Mouse (Mus musculus) macrophage (primary cell): ENCODE results near the gene Olfr1025-ps1. TPM values are rescaled to one million over a fixed set of nuclear protein-coding genes. Genes with fewer than 3 reads are reported as not detected.

Experiments
- H3K27ac ChIP-seq: fragments of 350-480 bp; formaldehyde crosslinking; 2 replicates; pipeline ENCODE4 v1.9.0; 2021
- H3K36me3 ChIP-seq: fragments of 350-480 bp; formaldehyde crosslinking; 2 replicates; pipeline ENCODE4 v1.9.0; 2021; ENCODE audit errors: inconsistent target
- H3K4me3 ChIP-seq: fragments of 350-480 bp; formaldehyde crosslinking; 2 replicates; pipeline ENCODE4 v1.9.0; 2021; ENCODE audit errors: inconsistent target
- H3K79me2 ChIP-seq: fragments of 350-480 bp; formaldehyde crosslinking; 2 replicates; pipeline ENCODE4 v1.9.0; 2021; ENCODE audit errors: inconsistent target
- WGBS: methylation state at CpG from one replicate; pipeline ENCODE4 v1.1.7; 2026; ENCODE audit warnings: inconsistent platforms; ENCODE audit not compliant: missing documents; 5-methylcytosine and 5-hydroxymethylcytosine counted together
- polyA plus RNA-seq: library from polyadenylated mRNA; stranded (reverse); fragments of 250-400 nt; gene quantifications from 3 replicates; pipeline ENCODE4 v1.2.4, GENCODE M21; 2018; ENCODE audit warnings: inconsistent platforms
- total RNA-seq, 78 experiments: library from RNA; depleted of rRNA; stranded (reverse); fragments of 250-400 nt; gene quantifications; 1 replicate in 9 of 78; 2 replicates in 24 of 78; 3 replicates in 43 of 78; 4 replicates in 2 of 78; pipeline ENCODE4 v1.2.4; 2018; ENCODE audit warnings: inconsistent platforms in 56 of 78

Olfr1025-ps1 gene
- not detected for total RNA-seq (2018; cell fraction: chromatin; rRNA removed)
- not detected for total RNA-seq (2018; cell fraction: cytosol; rRNA removed)
- not detected for total RNA-seq (2018; cell fraction: nucleus; rRNA removed)
- polyA plus RNA-seq: not detected in 3 replicates

- H3K27ac ChIP-seq: no peak within 1 kb of the TSS
- no peak within 1 kb of the TSS for H3K4me3 ChIP-seq
- no peaks in the 10 kb centered on the region for H3K79me2 ChIP-seq
- no peaks in the 10 kb centered on the region for H3K36me3 ChIP-seq
- WGBS: 31% methylated on average over 1 of the region's 1 CpGs
Measured at GRCm38 (mm10) chr2:85914893-85915292, at the start of gene Olfr1025-ps1. Olfr1025-ps1 (plus strand) TSS chr2:85915193.

GRCm38 (mm10) chr2:85868294-85868693 lies 46.7 kb upstream of the Olfr1025-ps1 start, which contains the start of gene Olfr1022:
Olfr1022 (plus strand) TSS chr2:85868594.
- Histone ChIP-seq H3K79me2 (no peaks in the 10 kb centered on the region), H3K36me3 (no peaks in the 10 kb centered on the region), H3K27ac (no peak within 1 kb of the TSS), H3K4me3 (no peak within 1 kb of the TSS)
- 54% methylated on average over 2 of the region's 2 CpGs for WGBS

GRCm38 (mm10) chr2:85885340-85885739 lies 29.7 kb upstream of the Olfr1025-ps1 start, which contains the start of gene Olfr1023:
Olfr1023 (plus strand) TSS chr2:85885640.
- H3K36me3 ChIP-seq: no peaks in the 10 kb centered on the region
- no peaks in the 10 kb centered on the region for H3K79me2 ChIP-seq
- WGBS: 78% methylated on average over 2 of the region's 2 CpGs
- H3K27ac ChIP-seq: no peak within 1 kb of the TSS
- no peak within 1 kb of the TSS for H3K4me3 ChIP-seq

- WGBS: 86% methylated on average over 3 of the region's 3 CpGs
- Histone ChIP-seq H3K4me3 (no peak within 1 kb of the TSS), H3K79me2 (no peaks in the 10 kb centered on the region), H3K27ac (no peak within 1 kb of the TSS), H3K36me3 (no peaks in the 10 kb centered on the region)
Measured at GRCm38 (mm10) chr2:85904952-85905351, 10.0 kb upstream of the Olfr1025-ps1 start, which contains the start of gene Olfr1024. Olfr1024 (minus strand) TSS chr2:85905052.

GRCm38 (mm10) chr2:85913197-85913596 lies 1.8 kb upstream of the Olfr1025-ps1 start:
- H3K36me3 ChIP-seq: no peaks in the 10 kb centered on the region
- H3K27ac ChIP-seq: no peak overlapping the region
- H3K4me3 ChIP-seq: no peak overlapping the region
- no peaks in the 10 kb centered on the region for H3K79me2 ChIP-seq

GRCm38 (mm10) chr2:85921258-85921657 lies 6.3 kb downstream of the Olfr1025-ps1 start, which contains the start of gene Olfr1026:
Olfr1026 (plus strand) TSS chr2:85921558.
- Histone ChIP-seq H3K79me2 (no peaks in the 10 kb centered on the region), H3K4me3 (no peak within 1 kb of the TSS), H3K36me3 (no peaks in the 10 kb centered on the region), H3K27ac (no peak within 1 kb of the TSS)
- 98% methylated on average over 3 of the region's 3 CpGs for WGBS

GRCm38 (mm10) chr2:85950137-85950536 lies 35.1 kb downstream of the Olfr1025-ps1 start, which contains the start of gene Olfr1028:
Olfr1028 (plus strand) TSS chr2:85950437.
- H3K36me3 ChIP-seq: no peaks in the 10 kb centered on the region
- H3K27ac ChIP-seq: no peak within 1 kb of the TSS
- no peak within 1 kb of the TSS for H3K4me3 ChIP-seq
- H3K79me2 ChIP-seq: no peaks in the 10 kb centered on the region
- 79% methylated on average over 1 of the region's 1 CpGs for WGBS

Other genes starting within 250 kb of the Olfr1025-ps1 start
- gene Olfr1006, start 236.4 kb upstream of the Olfr1025-ps1 start, polyA plus RNA-seq: not detected in 3 replicates
- not detected in 3 replicates for gene Olfr1008, start 225.8 kb upstream of the Olfr1025-ps1 start, polyA plus RNA-seq
- gene Olfr1009, start 199.8 kb upstream of the Olfr1025-ps1 start, polyA plus RNA-seq: not detected in 3 replicates
- not detected in 3 replicates for gene Olfr1012, start 152.4 kb upstream of the Olfr1025-ps1 start, polyA plus RNA-seq
- not detected in 3 replicates for gene Olfr1013, start 148.1 kb upstream of the Olfr1025-ps1 start, polyA plus RNA-seq
- not detected in 3 replicates for gene Olfr1014, start 142.5 kb upstream of the Olfr1025-ps1 start, polyA plus RNA-seq
- not detected in 3 replicates for gene Olfr1015, start 133.2 kb upstream of the Olfr1025-ps1 start, polyA plus RNA-seq
- not detected in 3 replicates for gene Olfr1016, start 112.6 kb upstream of the Olfr1025-ps1 start, polyA plus RNA-seq
- gene Olfr1018, start 96.7 kb upstream of the Olfr1025-ps1 start, polyA plus RNA-seq: not detected in 3 replicates
- gene Olfr1019, start 69.7 kb upstream of the Olfr1025-ps1 start, polyA plus RNA-seq: not detected in 3 replicates
- not detected in 3 replicates for gene Olfr1020, start 68.2 kb upstream of the Olfr1025-ps1 start, polyA plus RNA-seq
- gene Olfr1022, start 46.6 kb upstream of the Olfr1025-ps1 start, polyA plus RNA-seq: not detected in 3 replicates
- not detected in 3 replicates for gene Olfr1023, start 29.6 kb upstream of the Olfr1025-ps1 start, polyA plus RNA-seq
- gene Olfr1024, start 10.1 kb upstream of the Olfr1025-ps1 start, polyA plus RNA-seq: not detected in 3 replicates
- gene Olfr1026, start 6.4 kb downstream of the Olfr1025-ps1 start, polyA plus RNA-seq: not detected in 3 replicates
- not detected in 3 replicates for gene Olfr1028, start 35.2 kb downstream of the Olfr1025-ps1 start, polyA plus RNA-seq
- gene Olfr1029, start 58.7 kb downstream of the Olfr1025-ps1 start, polyA plus RNA-seq: not detected in 3 replicates
- gene Olfr1030, start 64.1 kb downstream of the Olfr1025-ps1 start, polyA plus RNA-seq: not detected in 3 replicates
- not detected in 3 replicates for gene Olfr1031, start 75.1 kb downstream of the Olfr1025-ps1 start, polyA plus RNA-seq
- gene Olfr1032, start 90.3 kb downstream of the Olfr1025-ps1 start, polyA plus RNA-seq: not detected in 3 replicates
- 0.22 TPM in 1 of 3 replicates, not detected in the others for gene Olfr1033, start 105.4 kb downstream of the Olfr1025-ps1 start, polyA plus RNA-seq
- gene Olfr1034, start 130.7 kb downstream of the Olfr1025-ps1 start, polyA plus RNA-seq: not detected in 3 replicates
- gene Olfr1036, start 158.8 kb downstream of the Olfr1025-ps1 start, polyA plus RNA-seq: not detected in 3 replicates
- not detected in 3 replicates for gene Olfr1037, start 172.2 kb downstream of the Olfr1025-ps1 start, polyA plus RNA-seq
- gene Olfr1039, start 220.7 kb downstream of the Olfr1025-ps1 start, polyA plus RNA-seq: not detected in 3 replicates
- gene Olfr1040, start 231.5 kb downstream of the Olfr1025-ps1 start, polyA plus RNA-seq: not detected in 3 replicates
- not detected in 3 replicates for gene Olfr1042, start 246.6 kb downstream of the Olfr1025-ps1 start, polyA plus RNA-seq